Mouse (Mus musculus) B cell, adult (primary cell): Measurements from ENCODE around the gene Tmed5. TPM values are rescaled to one million over a fixed set of nuclear protein-coding genes. Genes with fewer than 3 reads are reported as not detected.

ENCODE experiments used
- total RNA-seq: library from RNA; stranded (reverse); gene quantifications from 4 replicates; pipeline ENCODE4 v1.2.4, GENCODE M21; 2023; ENCODE audit not compliant: inconsistent age

Tmed5 gene
- 81.2 to 94.0 TPM (median 87.2 TPM) in 4 replicates for total RNA-seq

GRCm38 (mm10) chr5:108132441-108133243, at the start of gene Tmed5, which contains the start of gene Ccdc18:
Tmed5 (minus strand) TSS chr5:108132620.
Ccdc18 (plus strand) TSS chr5:108132875.

DNA sequence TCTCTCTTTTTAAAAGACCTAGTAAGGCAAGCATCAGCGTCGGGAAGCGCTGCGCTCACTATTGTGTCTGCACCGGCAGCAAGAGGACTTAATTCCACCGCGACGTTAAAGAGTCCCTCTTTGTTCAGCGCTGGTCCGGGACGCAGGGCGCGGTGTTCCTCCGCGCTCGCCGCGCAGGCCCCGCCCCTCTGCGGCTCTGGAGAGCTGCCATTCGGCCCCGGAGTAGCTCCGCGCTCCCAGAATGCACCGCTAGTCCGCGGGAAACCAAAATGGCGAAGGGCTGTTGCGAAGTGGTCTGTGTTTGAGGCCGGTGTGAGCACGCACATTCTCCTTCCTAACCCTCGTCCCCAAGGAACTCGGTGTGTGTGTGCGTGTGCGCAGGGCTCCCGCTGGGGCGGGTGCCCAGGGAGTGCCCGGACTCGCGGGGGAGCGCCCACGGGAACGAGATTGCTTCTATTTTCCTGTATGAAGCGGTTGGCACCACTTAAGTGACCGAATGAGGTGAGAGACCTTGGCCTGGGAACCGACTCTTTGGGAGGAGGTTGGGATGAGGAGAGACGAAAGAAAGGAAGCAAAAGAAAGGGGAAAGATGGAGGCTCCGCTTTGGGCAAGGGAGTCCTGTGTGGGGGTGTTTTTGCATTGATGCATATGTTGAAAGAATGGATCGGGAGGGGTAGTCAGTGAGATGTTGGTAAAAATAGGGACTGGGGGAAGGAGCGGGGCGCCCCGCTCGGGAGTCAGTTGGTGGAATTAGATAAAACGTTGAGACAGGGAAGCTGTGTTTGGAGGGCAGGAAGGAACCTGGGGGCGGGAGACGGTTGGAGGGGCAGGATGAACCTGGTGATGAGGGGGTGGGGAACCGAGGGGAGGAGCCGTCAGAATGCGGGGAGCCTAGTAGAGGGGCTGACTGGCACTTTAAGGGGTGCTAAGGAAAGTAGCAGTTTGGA, 66.7 kb downstream of the Tmed5 start, which contains the start of gene Mtf2:
Gene Mtf2 (plus strand): TSS at position 210 of the 947 bp plus-strand sequence.

Other genes with a start within 250 kb of the Tmed5 start
- 140 to 154 TPM (median 143 TPM) in 4 replicates for gene Rpl5, start 232.1 kb downstream of the Tmed5 start, total RNA-seq
- gene Fam69a, start 145.5 kb downstream of the Tmed5 start, total RNA-seq = 48.3 to 62.7 TPM (median 54.4 TPM) in 4 replicates
- 70.3 to 81.4 TPM (median 73.1 TPM) in 4 replicates for gene Mtf2, start 66.9 kb downstream of the Tmed5 start, total RNA-seq
- gene Ccdc18, start 255 bp upstream of the Tmed5 start, total RNA-seq = 1.4 to 3.4 TPM (median 1.5 TPM) in 4 replicates
- 34.4 to 37.2 TPM (median 35.7 TPM) in 4 replicates for gene Dr1, start 136.3 kb upstream of the Tmed5 start, total RNA-seq
- 2.7 to 3.3 TPM (median 3.2 TPM) in 4 replicates for gene Pigg, start 180.0 kb upstream of the Tmed5 start, total RNA-seq
- gene Gm42517, start 235.3 kb upstream of the Tmed5 start, total RNA-seq = not detected in 4 replicates